Mouse (Mus musculus): ENCODE results near the gene Gm20388. TPM values are rescaled to one million over a fixed set of nuclear protein-coding genes. Genes with fewer than 3 reads are reported as not detected.
"Not testable (repeated sequence)": the region's sequence is repeated elsewhere in the genome, so short reads cannot be mapped to it uniquely, and the experiment has no call there.

Gm20388 gene
- polyA plus RNA-seq, 1 experiment: 49.7 TPM

DNA sequence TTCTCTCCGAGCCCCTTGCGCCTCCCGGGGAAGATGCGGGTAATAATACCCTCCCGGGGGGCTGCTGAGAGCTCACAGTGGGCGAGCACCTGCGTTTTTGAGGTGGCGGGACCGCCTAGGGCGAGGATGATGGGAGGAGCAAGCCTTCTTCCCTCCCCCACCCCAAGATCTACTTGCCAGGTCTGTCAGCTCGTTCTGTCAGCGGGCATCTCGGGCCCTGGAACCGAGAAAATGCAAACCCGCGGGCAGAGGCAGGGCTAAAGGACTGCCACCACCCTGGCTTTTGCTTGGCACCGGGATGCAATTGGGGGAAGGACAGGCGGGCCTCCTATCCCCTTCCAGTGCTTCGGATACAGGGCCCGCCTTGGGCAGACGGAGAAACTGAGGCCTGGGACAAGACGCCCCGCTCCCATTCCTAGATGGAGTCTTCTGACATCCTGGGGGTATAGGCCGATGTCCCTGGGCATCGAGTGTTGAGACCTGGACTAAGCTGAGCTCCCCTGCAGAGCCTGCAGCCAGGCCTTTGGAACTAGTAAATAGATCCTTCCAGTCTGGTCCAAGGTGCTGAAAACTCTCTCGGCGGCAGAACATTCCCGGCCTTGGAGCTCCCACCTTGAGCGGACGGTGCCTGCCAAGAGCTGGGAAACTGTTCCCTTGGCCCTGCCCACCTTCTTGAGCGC lies 1742.8 kb downstream of the Gm20388 start:
- H3K27ac ChIP-seq (ENCODE audit: insufficient read depth, low read depth, low read length): peak overlapping the region; percentile 92
- 3% methylated on average over 31 of the region's 31 CpGs for whole genome bisulfite sequencing
- TF ChIP-seq CTCF (conservative IDR thresholded peaks at IDR 0.05; ENCODE audit: insufficient read depth, insufficient read length, low read depth, low read length) (no peak), POLR2A (IDR thresholded peaks at IDR 0.05; ENCODE audit: low read depth, low read length) (no peak)

DNA sequence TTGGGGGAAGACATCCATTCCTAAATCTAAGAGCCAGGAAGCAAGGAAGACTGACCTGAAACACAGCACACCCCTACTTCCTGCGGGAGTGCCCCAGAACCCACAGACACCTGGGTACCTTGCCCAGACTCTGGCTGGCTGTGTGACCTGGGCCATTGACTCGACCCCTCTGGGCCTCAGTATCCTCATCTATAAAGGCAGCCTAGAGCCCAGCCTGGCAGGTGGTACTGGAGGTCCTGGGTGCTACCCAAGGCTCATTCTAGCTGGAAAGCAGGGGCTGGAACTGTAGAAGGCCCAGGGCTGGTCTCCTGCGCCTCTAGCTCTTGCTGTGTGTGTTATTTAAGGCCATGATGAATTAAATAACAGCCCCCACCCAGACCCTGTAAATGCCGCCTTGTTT lies 1743.5 kb downstream of the Gm20388 start:
- Histone ChIP-seq H3K4me1 (ENCODE audit: control insufficient read depth, insufficient read depth, low read length) (peaks cover 7% of the 10 kb centered on the region), H3K36me3 (ENCODE audit: control insufficient read depth, insufficient read depth, low read length) (no peaks in the 10 kb centered on the region), H3K4me3 (ENCODE audit: insufficient read depth, low read depth, low read length) (no peak overlapping the region), H3K27ac (ENCODE audit: insufficient read depth, low read depth, low read length) (no peak overlapping the region), H3K27me3 (replicated peaks; ENCODE audit: control insufficient read depth, insufficient read depth, low read length) (no peaks in the 10 kb centered on the region)
- no peak for DNase-seq
- TF ChIP-seq POLR2A (IDR thresholded peaks at IDR 0.05; ENCODE audit: low read depth, low read length) (no peak), CTCF (conservative IDR thresholded peaks at IDR 0.05; ENCODE audit: insufficient read depth, insufficient read length, low read depth, low read length) (no peak)
- WGBS: 86% methylated on average over 4 of the region's 4 CpGs

More for the DNA sequence above, 1742.8 kb downstream of the Gm20388 start:
- Histone ChIP-seq H3K4me1 (ENCODE audit: control insufficient read depth, insufficient read depth, low read length) (peaks cover 13% of the 10 kb centered on the region), H3K4me3 (ENCODE audit: insufficient read depth, low read depth, low read length) (peak overlapping the region; percentile 71), H3K27me3 (replicated peaks; ENCODE audit: control insufficient read depth, insufficient read depth, low read length) (no peaks in the 10 kb centered on the region), H3K36me3 (ENCODE audit: control insufficient read depth, insufficient read depth, low read length) (no peaks in the 10 kb centered on the region)
- peak; percentile 65 for DNase-seq

DNA sequence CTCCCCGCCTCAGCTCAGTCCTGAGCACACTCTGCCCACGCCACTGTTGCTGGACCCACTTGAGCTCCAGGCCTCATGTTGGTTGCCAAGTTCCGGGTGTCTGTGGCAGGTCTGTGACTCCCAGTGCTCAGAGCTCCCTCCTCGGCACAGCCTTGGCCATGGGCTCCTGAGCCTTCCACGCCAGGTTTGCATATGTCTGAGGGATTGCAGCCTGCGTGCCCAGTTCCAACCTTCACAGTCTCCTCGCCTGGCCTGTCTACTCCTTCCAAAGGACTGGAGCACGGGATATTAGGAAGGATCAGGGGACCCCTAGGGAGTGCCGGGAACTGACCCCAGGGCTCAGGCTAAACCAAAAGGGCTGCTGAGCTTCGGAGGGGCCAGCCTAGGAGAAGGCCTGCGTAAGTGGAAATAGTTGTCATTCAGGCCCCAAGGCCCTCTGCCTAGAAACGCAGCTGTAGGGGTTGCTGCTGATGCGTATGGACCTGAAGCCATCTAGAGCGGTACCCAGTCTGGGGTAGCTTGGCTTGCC lies 1744.4 kb downstream of the Gm20388 start:
- 95% methylated on average over 14 of the region's 14 CpGs for WGBS
- peaks cover 7% of the 10 kb centered on the region for H3K4me1 ChIP-seq (ENCODE audit: control insufficient read depth, insufficient read depth, low read length)
- no peaks in the 10 kb centered on the region for H3K27me3 ChIP-seq (replicated peaks; ENCODE audit: control insufficient read depth, insufficient read depth, low read length)
- TF ChIP-seq POLR2A (IDR thresholded peaks at IDR 0.05; ENCODE audit: low read depth, low read length) (no peak), CTCF (conservative IDR thresholded peaks at IDR 0.05; ENCODE audit: insufficient read depth, insufficient read length, low read depth, low read length) (no peak)
- no peaks in the 10 kb centered on the region for H3K36me3 ChIP-seq (ENCODE audit: control insufficient read depth, insufficient read depth, low read length)
- DNase-seq: no peak
- no peak overlapping the region for H3K4me3 ChIP-seq (ENCODE audit: insufficient read depth, low read depth, low read length)
- H3K27ac ChIP-seq (ENCODE audit: insufficient read depth, low read depth, low read length): no peak overlapping the region

DNA sequence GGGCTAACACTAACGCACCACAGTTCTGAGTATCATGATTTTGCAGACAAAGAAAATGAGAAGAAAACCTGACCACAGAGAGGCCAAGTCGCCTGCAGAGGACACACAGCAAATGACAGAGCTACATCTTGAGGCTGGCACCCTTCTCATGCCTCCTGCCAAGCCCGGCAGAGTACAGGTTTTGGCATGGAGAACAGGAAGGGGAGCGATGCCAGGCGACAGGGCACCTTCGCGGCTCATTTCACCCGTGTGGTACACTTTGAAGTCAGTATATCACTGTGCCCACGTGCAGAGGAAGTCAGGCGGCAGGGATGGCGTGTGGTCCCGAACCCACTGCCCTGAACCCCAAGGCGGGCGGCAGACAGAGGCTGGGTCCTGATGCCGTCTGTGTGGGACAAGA lies 1750.0 kb downstream of the Gm20388 start:
- 27% methylated on average over 15 of the region's 15 CpGs for WGBS
- no peak for TF ChIP-seq POLR2A (IDR thresholded peaks at IDR 0.05; ENCODE audit: low read depth, low read length)
- no peak for TF ChIP-seq CTCF (conservative IDR thresholded peaks at IDR 0.05; ENCODE audit: insufficient read depth, insufficient read length, low read depth, low read length)
- H3K27ac ChIP-seq (ENCODE audit: insufficient read depth, low read depth, low read length): no peak overlapping the region

DNA sequence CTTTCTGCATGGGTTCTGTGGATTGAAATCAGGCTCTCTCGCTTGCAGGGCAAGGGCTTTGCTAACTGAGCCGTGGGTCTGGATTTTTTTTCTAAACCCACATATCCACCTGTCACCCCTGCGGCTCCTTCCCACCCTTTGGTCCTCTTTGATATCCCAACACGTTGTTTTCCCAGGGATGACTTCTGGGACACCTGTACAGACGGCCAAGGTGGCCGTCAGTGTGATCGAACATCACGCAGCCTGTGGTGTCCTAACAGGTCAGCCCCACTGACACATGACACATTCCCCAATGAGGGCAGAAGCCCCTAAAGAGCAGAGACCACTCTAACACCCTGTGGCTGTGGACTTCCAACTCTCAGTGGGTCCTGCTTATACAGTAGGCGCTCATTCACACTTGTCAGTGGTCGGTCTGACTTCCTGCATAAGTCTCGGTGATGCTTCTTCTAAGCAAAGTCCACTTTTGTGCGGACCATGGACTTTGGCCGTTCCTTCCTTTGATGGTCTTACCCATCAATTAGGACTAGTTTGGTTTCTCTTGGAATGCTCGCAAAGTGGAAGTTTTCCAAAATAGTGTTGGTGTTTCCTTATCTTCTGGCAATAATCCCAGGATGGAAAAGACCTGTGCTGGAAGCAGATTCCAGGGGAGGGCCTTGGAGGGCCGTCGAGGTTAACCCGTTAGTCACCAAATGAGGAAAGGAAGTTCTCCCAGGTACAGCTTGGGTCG lies 1751.2 kb downstream of the Gm20388 start:
- TF ChIP-seq POLR2A (IDR thresholded peaks at IDR 0.05; ENCODE audit: low read depth, low read length) (no peak), CTCF (conservative IDR thresholded peaks at IDR 0.05; ENCODE audit: insufficient read depth, insufficient read length, low read depth, low read length) (no peak)

More for the DNA sequence above, 1750.0 kb downstream of the Gm20388 start:
- Histone ChIP-seq H3K36me3 (ENCODE audit: control insufficient read depth, insufficient read depth, low read length) (no peaks in the 10 kb centered on the region), H3K4me3 (ENCODE audit: insufficient read depth, low read depth, low read length) (no peak overlapping the region), H3K27me3 (replicated peaks; ENCODE audit: control insufficient read depth, insufficient read depth, low read length) (no peaks in the 10 kb centered on the region), H3K4me1 (ENCODE audit: control insufficient read depth, insufficient read depth, low read length) (peaks cover 15% of the 10 kb centered on the region)
- DNase-seq: peak; percentile 86

DNA sequence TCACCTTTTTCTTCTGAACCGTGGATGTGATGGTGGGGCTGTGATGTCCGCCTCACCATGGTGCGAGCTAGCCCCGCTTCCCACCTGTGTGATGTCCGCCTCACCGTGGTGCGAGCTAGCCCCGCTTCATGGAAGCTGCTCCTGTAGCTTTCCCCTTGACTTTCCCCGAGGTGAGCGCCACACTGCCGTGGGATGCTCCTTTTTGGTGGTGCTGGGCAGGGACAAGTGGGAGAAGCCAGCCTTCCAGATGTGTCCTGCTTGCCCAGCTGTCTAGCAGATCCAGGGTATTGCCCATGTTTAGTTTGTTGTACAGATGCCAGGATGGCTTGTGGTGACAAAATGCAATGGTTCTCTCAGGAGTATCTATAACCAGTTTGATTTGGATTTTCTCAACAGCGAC lies 1752.5 kb downstream of the Gm20388 start:
- DNase-seq: no peak
- H3K27ac ChIP-seq (ENCODE audit: insufficient read depth, low read depth, low read length): no peak overlapping the region
- H3K36me3 ChIP-seq (ENCODE audit: control insufficient read depth, insufficient read depth, low read length): no peaks in the 10 kb centered on the region
- TF ChIP-seq POLR2A (IDR thresholded peaks at IDR 0.05; ENCODE audit: low read depth, low read length) (no peak), CTCF (conservative IDR thresholded peaks at IDR 0.05; ENCODE audit: insufficient read depth, insufficient read length, low read depth, low read length) (no peak)
- 96% methylated on average over 12 of the region's 12 CpGs for WGBS
- H3K4me3 ChIP-seq (ENCODE audit: insufficient read depth, low read depth, low read length): no peak overlapping the region
- H3K27me3 ChIP-seq (replicated peaks; ENCODE audit: control insufficient read depth, insufficient read depth, low read length): no peaks in the 10 kb centered on the region
- peaks cover 15% of the 10 kb centered on the region for H3K4me1 ChIP-seq (ENCODE audit: control insufficient read depth, insufficient read depth, low read length)

More for the DNA sequence above, 1751.2 kb downstream of the Gm20388 start:
- Histone ChIP-seq H3K27me3 (replicated peaks; ENCODE audit: control insufficient read depth, insufficient read depth, low read length) (no peaks in the 10 kb centered on the region), H3K36me3 (ENCODE audit: control insufficient read depth, insufficient read depth, low read length) (no peaks in the 10 kb centered on the region), H3K4me1 (ENCODE audit: control insufficient read depth, insufficient read depth, low read length) (peaks cover 15% of the 10 kb centered on the region), H3K27ac (ENCODE audit: insufficient read depth, low read depth, low read length) (no peak overlapping the region), H3K4me3 (ENCODE audit: insufficient read depth, low read depth, low read length) (no peak overlapping the region)
- DNase-seq: peak; percentile 88
- 47% methylated on average over 18 of the region's 18 CpGs for WGBS

DNA sequence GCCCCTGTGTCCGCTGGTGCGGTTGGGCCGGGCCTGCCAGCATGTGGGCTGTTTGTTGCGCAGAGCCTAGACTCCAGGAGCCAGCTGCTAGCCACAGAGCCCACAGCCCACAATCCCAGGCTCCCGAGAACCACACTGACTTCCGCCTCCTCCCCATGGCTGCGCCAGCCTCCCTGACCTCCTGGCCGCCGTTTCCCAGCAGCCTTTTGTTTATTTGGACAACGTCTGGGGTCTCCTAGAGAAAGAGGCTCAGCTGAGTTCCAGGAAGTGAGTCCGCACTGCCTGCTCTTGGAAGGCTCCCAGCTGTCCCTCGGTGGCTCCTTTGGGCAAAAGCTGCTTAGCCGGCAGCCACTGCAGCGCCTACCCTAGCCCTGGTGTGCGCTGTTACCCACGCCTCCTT lies 1754.7 kb downstream of the Gm20388 start:
- no peaks in the 10 kb centered on the region for H3K27me3 ChIP-seq (replicated peaks; ENCODE audit: control insufficient read depth, insufficient read depth, low read length)

DNA sequence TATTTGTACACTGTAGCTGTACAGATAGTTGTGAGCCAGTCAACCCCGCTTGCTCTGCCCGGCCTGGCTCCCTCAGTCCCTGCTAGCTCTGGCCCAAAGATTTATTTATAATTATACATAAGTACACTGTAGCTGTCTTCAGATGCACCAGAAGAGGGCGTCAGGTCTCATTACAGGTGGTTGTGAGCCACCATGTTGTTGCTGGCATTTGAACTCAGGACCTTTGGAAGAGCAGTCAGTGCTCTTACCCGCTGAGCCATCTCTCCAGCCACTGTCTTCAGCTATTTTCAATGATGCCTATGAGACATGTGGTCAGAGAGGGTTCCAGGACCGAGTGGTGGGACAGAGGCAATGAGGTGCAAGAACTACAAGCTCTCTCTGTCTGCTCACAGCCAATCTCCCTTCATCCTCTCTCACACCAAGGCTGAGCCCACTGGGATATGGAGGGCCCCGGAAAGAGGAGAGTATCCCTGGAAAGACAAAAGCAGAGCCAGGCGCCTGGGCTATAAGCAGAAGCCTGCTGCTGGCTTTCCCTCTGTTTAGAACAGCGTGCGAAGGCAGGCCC lies 1757.4 kb downstream of the Gm20388 start:
- H3K27me3 ChIP-seq (replicated peaks; ENCODE audit: control insufficient read depth, insufficient read depth, low read length); H3K36me3 ChIP-seq (ENCODE audit: control insufficient read depth, insufficient read depth, low read length); H3K4me3 ChIP-seq (ENCODE audit: insufficient read depth, low read depth, low read length); H3K4me1 ChIP-seq (ENCODE audit: control insufficient read depth, insufficient read depth, low read length); DNase-seq: not testable (repeated sequence)
- 86% methylated on average over 9 of the region's 9 CpGs for WGBS
- 0 out of 2 replicates have a peak overlapping the region, but pooled peaks have one; percentile 9 for H3K27ac ChIP-seq (ENCODE audit: insufficient read depth, low read depth, low read length)

More for the DNA sequence above, 1754.7 kb downstream of the Gm20388 start:
- peak; percentile 91 for DNase-seq
- TF ChIP-seq CTCF (conservative IDR thresholded peaks at IDR 0.05; ENCODE audit: insufficient read depth, insufficient read length, low read depth, low read length): no peak
- no peak for TF ChIP-seq POLR2A (IDR thresholded peaks at IDR 0.05; ENCODE audit: low read depth, low read length)
- WGBS: 13% methylated on average over 16 of the region's 16 CpGs
- Histone ChIP-seq H3K4me3 (ENCODE audit: insufficient read depth, low read depth, low read length) (peak overlapping the region; percentile 2; the same call in 1 of the 2 replicates), H3K4me1 (ENCODE audit: control insufficient read depth, insufficient read depth, low read length) (peaks cover 14% of the 10 kb centered on the region), H3K27ac (ENCODE audit: insufficient read depth, low read depth, low read length) (peak overlapping the region; percentile 61), H3K36me3 (ENCODE audit: control insufficient read depth, insufficient read depth, low read length) (no peaks in the 10 kb centered on the region)

All from kidney, adult 2 months (tissue).